Mouse (Mus musculus) intestine, embryonic 15.5 days (tissue): ENCODE measurements around the gene Fam57a. TPM values are rescaled to one million over a fixed set of nuclear protein-coding genes. Genes with fewer than 3 reads are reported as not detected.
A peak's percentile ranks its signal among the peaks of the same experiment; 100 is the strongest.
"Not testable (repeated sequence)": the region's sequence is repeated elsewhere in the genome, so short reads cannot be mapped to it uniquely, and the experiment has no call there.

ENCODE experiments used
- ATAC-seq: fragments of 200-750 bp; cut with Nextera tagmentation; 2 replicates; pipeline ENCODE4 v1.8.0; 2017; ENCODE audit warnings: moderate TSS enrichment, moderate library complexity
- H3K27ac ChIP-seq: fragments of 300-500 bp; sonication (generic); 2 replicates; pipeline ENCODE4 v1.5.1; 2015; ENCODE audit warnings: mild to moderate bottlenecking, inconsistent platforms
- H3K27me3 ChIP-seq: fragments of 300-500 bp; sonication (generic); replicated peaks from 2 replicates; pipeline ENCODE4 v1.6.1; 2015; ENCODE audit warnings: inconsistent platforms
- H3K36me3 ChIP-seq: fragments of 300-500 bp; sonication (generic); 2 replicates; pipeline ENCODE4 v1.6.1; 2015; ENCODE audit warnings: inconsistent platforms
- H3K4me1 ChIP-seq: fragments of 300-500 bp; sonication (generic); replicated peaks from 2 replicates; pipeline ENCODE4 v1.6.1; 2015; ENCODE audit warnings: inconsistent platforms
- H3K4me2 ChIP-seq: fragments of 300-500 bp; sonication (generic); replicated peaks from 2 replicates; pipeline ENCODE4 v1.6.1; 2015; ENCODE audit warnings: mild to moderate bottlenecking, inconsistent platforms
- H3K4me3 ChIP-seq: fragments of 300-500 bp; sonication (generic); replicated peaks from 2 replicates; pipeline ENCODE4 v1.5.1; 2015; ENCODE audit warnings: inconsistent platforms
- H3K9ac ChIP-seq: fragments of 300-500 bp; sonication (generic); 2 replicates; pipeline ENCODE4 v1.6.1; 2015; ENCODE audit warnings: inconsistent platforms
- H3K9me3 ChIP-seq: fragments of 300-500 bp; sonication (generic); 2 replicates; pipeline ENCODE4 v1.6.1; 2016; ENCODE audit warnings: inconsistent platforms
- WGBS: fragments of 180-500 bp; shearing (Covaris S2); methylation state at CpG from one replicate; pipeline ENCODE4 v1.1.7; 2015; 5-methylcytosine and 5-hydroxymethylcytosine counted together
- polyA plus RNA-seq: library from polyadenylated mRNA; unstranded; fragments of >200 nt; fragmentation: Nextera tagmentation; extraction: Ambion mirVana; gene quantifications from 2 replicates; pipeline ENCODE4 v1.2.1, GENCODE M21; 2015

Gene Fam57a
- polyA plus RNA-seq, 1 experiment from 2014 or later: 94.7 TPM

DNA sequence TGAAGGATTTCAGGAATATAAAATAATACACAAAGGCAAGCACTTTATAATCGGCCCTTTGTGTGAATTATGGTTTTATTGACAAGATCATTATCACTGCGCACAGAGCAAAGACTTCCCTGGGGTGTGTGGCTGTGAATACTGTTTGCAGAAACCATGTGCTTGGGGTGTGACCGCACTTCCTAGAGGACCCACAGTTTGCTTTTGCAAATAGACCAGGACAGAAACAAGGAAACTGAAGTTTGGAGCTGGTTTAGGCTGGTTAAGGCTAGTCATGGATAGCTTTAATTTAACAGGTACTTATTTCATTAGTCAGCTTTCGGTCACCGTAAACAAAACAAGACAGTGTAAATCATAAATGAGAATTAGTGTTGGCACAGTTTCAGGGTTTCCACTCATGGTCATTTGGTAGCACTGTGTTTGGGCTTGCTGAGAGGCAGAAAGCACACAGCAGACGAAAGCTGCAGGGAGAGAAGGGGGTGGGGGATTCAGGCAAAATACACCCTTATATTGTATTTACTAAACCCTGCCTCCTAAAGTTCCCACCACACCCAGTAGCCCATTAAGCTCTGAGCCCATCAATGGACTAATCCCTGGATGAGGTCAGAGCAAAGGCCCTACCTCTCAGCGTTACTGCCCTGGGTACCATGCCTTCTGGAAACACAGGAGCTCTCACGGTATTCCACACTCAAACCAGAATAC, 17.0 kb downstream of the Fam57a start:
- no peaks in the 10 kb centered on the region for H3K9me3 ChIP-seq
- H3K4me2 ChIP-seq: peak overlapping the region; percentile 24
- H3K27ac ChIP-seq: peak overlapping the region; percentile 77
- peak; percentile 93 for ATAC-seq
- no peak overlapping the region for H3K4me3 ChIP-seq
- no peak overlapping the region for H3K9ac ChIP-seq
- H3K36me3 ChIP-seq: no peaks in the 10 kb centered on the region
- no peaks in the 10 kb centered on the region for H3K27me3 ChIP-seq
- 42% methylated on average over 8 of the region's 8 CpGs for WGBS
- H3K4me1 ChIP-seq: 0 out of 2 replicates have a peak, but pooled peaks cover under 1% of the 10 kb centered on the region

DNA sequence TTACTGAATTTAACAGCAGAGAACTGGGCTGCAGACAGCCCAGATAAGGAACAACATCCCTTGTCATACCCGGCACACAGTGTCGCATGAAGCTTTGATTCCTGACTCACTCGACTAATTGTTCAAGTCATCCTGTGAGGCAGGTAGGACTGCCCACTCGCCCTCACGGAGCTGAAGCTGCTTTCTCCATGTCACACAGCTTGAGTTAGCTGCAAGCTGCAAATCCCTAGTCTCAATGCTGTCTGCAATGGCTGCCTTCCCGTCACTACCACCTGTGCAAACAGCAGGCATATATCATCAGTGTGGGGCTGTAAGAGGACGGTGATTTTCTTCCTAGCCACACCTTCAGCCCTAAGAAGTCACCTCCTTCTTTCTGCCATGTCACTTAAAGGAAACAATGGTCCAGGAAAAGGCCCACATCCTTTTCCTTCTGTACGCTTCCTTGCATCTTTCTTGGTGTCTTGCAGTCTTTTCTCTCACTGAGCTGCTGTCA, 17.6 kb downstream of the Fam57a start:
- 47% methylated on average over 8 of the region's 8 CpGs for WGBS
- H3K36me3 ChIP-seq: no peaks in the 10 kb centered on the region
- H3K27ac ChIP-seq: peak overlapping the region; percentile 77
- H3K9me3 ChIP-seq: no peaks in the 10 kb centered on the region
- H3K4me1 ChIP-seq: 0 out of 2 replicates have a peak, but pooled peaks cover 4% of the 10 kb centered on the region
- H3K9ac ChIP-seq: no peak overlapping the region
- ATAC-seq: peak; percentile 15; the same call in 1 of the 2 replicates
- H3K4me3 ChIP-seq: no peak overlapping the region
- peak overlapping the region; percentile 24 for H3K4me2 ChIP-seq
- H3K27me3 ChIP-seq: no peaks in the 10 kb centered on the region

DNA sequence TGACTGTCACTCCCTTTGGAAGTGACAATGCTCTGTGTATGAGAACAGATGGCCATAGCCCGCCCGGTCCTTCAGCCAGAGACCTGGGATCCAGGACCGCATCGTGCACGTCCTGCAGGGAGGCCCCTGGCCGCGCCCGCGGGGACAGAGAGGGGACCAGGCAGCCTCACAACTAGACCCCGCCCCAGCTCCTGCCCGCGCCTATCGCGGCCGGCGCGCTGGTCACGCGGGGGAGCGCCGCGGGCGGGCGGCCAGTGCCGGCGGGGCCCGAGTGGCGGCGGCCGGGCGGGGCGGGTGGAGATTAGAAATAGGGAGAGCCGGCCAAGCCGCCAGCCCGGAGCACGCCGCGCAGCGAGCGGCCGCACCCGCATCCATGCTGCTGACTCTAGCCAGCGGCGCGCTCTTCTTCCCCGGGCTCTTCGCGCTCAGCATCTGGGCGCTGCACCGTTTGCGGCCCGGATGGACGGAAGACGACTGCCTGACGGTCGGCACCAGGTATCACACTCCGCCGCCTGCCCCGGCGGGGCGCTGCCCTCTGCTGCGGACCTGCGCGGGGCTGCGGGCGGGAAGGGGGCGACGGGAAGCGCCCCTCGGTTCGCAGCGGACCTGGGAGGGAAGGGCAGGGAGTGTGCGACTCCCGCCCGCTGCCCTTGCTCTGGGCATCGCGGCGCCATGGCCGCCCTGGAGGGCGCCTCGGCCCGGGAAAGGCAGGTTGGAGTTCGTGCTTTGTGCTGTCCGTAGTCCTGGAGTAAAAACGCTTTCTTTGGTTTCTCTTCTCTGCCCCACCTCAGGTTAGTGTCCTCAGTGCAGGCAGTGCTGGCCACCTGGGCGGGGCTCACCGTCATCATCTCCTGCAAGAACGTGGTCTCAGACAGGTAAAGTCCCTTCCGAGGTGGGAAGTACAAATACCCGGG, 22.5 kb downstream of the Fam57a start:
- WGBS: under 1% methylated on average over 89 of the region's 90 CpGs
- H3K27ac ChIP-seq: peak overlapping the region; percentile 91
- no peaks in the 10 kb centered on the region for H3K9me3 ChIP-seq
- H3K4me1 ChIP-seq: 0 out of 2 replicates have a peak, but pooled peaks cover 10% of the 10 kb centered on the region
- H3K27me3 ChIP-seq: no peaks in the 10 kb centered on the region
- peaks cover 12% of the 10 kb centered on the region for H3K36me3 ChIP-seq
- peak overlapping the region; percentile 87 for H3K9ac ChIP-seq
- H3K4me3 ChIP-seq: peak overlapping the region; percentile 87
- peak; percentile 99 for ATAC-seq
- H3K4me2 ChIP-seq: peak overlapping the region; percentile 82

DNA sequence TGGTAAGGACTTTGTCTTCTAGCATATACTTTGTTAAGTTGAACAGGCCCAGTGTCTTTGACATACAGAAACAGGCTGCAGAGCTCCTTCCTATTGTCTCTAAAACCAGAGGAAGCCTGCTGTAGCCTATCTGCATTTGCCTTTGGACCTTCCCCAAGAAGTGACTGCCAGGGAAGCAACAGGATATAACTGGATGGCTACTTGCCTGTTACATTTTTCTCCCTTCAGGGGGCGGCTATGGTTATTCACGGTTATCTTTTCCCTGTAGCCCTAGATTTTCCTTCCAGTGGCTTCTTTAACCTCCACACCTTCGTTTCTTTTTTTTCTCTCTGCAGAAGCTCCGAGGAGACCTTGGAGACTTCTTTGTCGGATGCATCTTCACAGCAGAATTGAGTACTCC, 27.3 kb downstream of the Fam57a start:
- WGBS: 89% methylated on average over 5 of the region's 5 CpGs
- Histone ChIP-seq H3K9ac (no peak overlapping the region), H3K9me3 (no peaks in the 10 kb centered on the region), H3K27me3 (no peaks in the 10 kb centered on the region), H3K4me3 (no peak overlapping the region), H3K4me1 (peaks cover 9% of the 10 kb centered on the region; the same call in 1 of the 2 replicates), H3K36me3 (peaks cover 34% of the 10 kb centered on the region), H3K27ac (no peak overlapping the region), H3K4me2 (no peak overlapping the region)
- no peak for ATAC-seq

DNA sequence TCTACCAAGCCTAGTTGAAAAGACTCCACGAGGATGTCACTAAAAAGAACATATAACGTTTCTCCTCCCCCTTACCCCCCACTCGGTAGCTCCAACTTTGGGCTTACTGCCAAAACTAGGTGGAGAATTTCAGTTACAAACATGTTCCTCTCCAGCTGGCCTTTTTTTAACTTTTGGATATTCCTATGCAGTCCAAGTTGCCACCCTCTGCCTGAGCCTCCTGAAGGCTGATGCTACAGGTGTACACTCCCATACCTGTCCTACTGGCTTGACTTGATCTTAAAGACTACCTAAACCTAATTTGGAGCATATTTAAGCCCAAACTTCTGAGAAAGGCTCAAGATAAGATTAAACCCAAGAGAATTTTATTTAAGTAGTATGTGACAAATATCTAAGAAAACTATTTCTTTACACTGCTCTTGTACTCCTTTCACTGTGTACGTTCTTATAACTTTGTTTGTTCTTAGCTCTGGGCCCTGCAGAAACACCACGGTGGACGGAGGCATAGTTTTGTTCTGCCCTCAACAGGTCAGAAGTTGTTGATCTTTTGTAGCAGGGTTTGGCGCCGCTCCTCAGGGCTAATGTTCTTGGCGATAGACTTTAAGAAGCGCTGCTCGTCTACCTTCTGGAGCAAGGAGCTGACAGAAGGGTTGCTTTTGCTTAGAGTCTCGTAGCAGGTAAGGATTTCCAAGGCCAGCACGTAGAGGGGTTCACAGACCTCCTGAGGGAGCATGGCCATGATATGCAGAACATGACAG, 30.9 kb downstream of the Fam57a start:
- no peak for ATAC-seq
- H3K27me3 ChIP-seq: no peaks in the 10 kb centered on the region
- no peak overlapping the region for H3K4me3 ChIP-seq
- H3K27ac ChIP-seq: no peak overlapping the region
- H3K4me1 ChIP-seq: peaks cover 4% of the 10 kb centered on the region; the same call in 1 of the 2 replicates
- H3K36me3 ChIP-seq: peaks cover 42% of the 10 kb centered on the region
- WGBS: 75% methylated on average over 13 of the region's 13 CpGs
- H3K9ac ChIP-seq: no peak overlapping the region
- H3K4me2 ChIP-seq: no peak overlapping the region
- no peaks in the 10 kb centered on the region for H3K9me3 ChIP-seq

DNA sequence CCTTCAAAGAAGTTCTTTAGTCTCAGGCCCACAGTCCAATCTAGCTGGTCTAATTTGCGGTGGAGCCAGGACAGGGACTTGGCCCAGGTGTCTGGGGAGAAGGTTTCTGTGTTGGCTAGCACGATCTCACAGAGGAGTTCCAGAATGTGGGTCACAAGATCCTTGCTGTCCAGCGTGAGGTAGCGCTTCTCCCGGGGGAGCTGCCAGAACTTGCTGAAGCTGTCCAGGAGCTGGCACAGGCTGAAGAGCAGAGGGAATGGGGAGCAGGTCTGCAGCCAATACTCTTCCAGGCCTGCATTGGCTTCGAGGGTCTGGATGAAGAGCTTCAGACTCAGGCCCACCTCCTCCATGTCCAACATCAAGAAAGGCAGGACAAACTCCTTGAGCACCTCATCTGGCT, 32.1 kb downstream of the Fam57a start:
- H3K27me3 ChIP-seq, H3K9me3 ChIP-seq, H3K4me3 ChIP-seq, ATAC-seq, H3K9ac ChIP-seq, H3K4me2 ChIP-seq, H3K27ac ChIP-seq: not testable (repeated sequence)
- Histone ChIP-seq H3K4me1 (peaks cover 13% of the 10 kb centered on the region; the same call in 1 of the 2 replicates), H3K36me3 (peaks cover 38% of the 10 kb centered on the region)
- 90% methylated on average over 5 of the region's 6 CpGs for WGBS

DNA sequence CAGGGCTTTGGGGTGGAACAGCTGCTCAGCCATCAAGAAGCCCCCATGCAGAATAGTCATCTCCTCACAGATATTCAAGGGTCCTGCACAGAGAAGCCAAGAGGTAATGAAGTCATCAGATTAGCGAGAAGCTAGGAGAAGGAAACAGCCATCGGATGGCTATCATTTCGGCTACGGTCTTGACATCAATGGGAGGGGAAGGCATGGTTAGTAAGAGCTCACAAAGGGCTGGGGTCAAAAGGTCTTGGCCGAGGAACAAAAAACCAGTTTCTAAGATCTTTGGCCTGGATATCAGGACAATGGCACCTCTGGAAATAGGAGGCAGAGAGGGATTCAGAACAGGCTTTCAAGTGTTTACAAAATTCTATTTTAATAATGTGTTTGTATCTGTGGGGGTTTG, 34.4 kb downstream of the Fam57a start:
- 87% methylated on average over 5 of the region's 5 CpGs for WGBS
- H3K36me3 ChIP-seq: peaks cover 20% of the 10 kb centered on the region

DNA sequence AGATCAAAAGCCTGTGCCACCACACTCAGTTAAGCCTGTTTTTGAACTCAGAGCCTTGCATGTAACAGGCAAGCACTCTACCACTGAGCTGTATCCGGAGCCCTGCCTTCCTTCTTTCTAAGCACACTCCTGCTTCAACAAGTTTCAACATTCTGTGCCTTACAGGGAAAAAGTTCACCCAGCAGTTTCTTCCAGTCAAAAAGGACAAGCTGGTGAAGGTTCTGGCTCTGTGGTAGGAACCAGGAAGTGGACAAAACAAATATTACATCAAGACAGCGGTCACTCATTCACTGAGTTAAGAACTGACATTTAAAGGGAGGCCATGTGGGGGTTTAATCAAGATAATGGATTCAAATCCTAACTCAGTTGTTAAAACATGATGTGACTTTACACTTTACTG, 35.5 kb downstream of the Fam57a start:
- Histone ChIP-seq H3K9me3 (no peaks in the 10 kb centered on the region), H3K27ac (no peak overlapping the region)

More for the DNA sequence above, 34.4 kb downstream of the Fam57a start:
- Histone ChIP-seq H3K27me3 (no peaks in the 10 kb centered on the region), H3K4me2 (no peak overlapping the region), H3K9me3 (no peaks in the 10 kb centered on the region), H3K9ac (no peak overlapping the region), H3K4me1 (peaks cover 14% of the 10 kb centered on the region; the same call in 1 of the 2 replicates), H3K27ac (no peak overlapping the region), H3K4me3 (no peak overlapping the region)
- ATAC-seq: no peak

DNA sequence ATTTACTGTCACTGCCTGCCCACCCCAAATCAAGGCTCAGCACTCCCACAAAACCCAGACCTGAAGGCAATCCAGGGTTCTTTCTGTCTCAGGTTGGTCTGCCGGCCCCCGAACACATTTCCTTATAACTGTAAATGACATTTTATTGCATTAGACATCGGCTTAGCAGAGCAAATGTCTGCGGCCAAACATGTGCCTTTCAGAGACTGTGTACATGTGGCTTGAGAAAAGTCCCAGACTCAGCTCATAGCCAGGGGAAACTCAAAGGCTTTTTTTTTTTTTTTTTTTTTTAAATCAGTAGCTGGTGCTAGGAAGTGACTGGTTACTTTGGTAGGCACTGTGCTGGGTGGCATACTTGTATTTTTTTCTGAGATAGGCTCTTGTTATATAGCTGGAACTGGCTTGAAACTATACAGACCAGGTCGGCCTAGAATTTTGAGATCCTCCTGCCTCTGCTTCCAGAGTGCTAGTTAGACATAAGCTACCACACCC, 36.6 kb downstream of the Fam57a start:
- peak overlapping the region; percentile 84 for H3K4me3 ChIP-seq
- 78% methylated on average over 5 of the region's 5 CpGs for WGBS
- H3K4me2 ChIP-seq: peak overlapping the region; percentile 75
- ATAC-seq: no peak
- H3K27ac ChIP-seq: peak overlapping the region; percentile 90; the same call in 1 of the 2 replicates
- no peaks in the 10 kb centered on the region for H3K27me3 ChIP-seq
- H3K4me1 ChIP-seq: peaks cover 11% of the 10 kb centered on the region; the same call in 1 of the 2 replicates
- no peaks in the 10 kb centered on the region for H3K9me3 ChIP-seq
- no peak overlapping the region for H3K9ac ChIP-seq
- peaks cover 15% of the 10 kb centered on the region for H3K36me3 ChIP-seq

More for the DNA sequence above, 35.5 kb downstream of the Fam57a start:
- no peak overlapping the region for H3K9ac ChIP-seq
- no peak overlapping the region for H3K4me2 ChIP-seq
- H3K36me3 ChIP-seq: peaks cover 17% of the 10 kb centered on the region
- H3K27me3 ChIP-seq: no peaks in the 10 kb centered on the region
- H3K4me3 ChIP-seq: no peak overlapping the region
- peaks cover 14% of the 10 kb centered on the region; the same call in 1 of the 2 replicates for H3K4me1 ChIP-seq
- no peak for ATAC-seq
- 76% methylated on average over 2 of the region's 2 CpGs for WGBS

DNA sequence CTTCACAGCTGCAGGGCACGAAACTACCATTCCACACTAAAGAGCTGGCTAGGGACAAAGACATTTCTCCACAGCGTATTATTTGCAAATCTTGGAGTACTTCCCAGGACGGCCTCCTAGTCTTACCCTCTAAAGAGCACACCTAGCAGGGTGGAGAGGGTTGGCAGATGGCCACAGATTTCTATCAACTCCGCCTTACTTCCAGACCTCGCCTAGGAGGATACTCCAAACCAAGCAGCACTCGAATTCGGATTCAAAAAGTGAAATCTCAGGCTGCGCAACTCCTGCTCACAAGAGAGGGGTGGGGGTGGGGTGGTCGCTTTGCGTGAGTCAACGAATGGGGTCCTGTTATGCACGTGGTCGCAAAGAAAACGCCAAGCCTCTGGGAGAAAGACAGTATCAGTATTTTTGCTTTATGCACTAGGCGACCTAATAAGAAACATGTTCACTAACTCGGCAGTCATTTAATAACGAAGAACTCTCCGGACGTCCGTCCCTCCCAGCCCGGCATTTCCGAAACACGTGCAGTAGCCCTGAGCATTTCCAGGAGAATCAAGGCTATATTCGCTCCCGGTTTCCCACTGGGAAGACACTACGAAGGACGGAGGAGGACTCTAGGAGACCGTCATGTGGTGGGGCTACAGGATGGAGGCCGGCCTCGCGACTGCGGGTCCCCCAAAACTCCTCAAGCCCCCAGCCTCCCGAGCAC, 37.4 kb downstream of the Fam57a start:
- peak; percentile 4 for ATAC-seq
- Histone ChIP-seq H3K4me2 (peak overlapping the region; percentile 75), H3K27ac (peak overlapping the region; percentile 90), H3K4me3 (peak overlapping the region; percentile 84), H3K27me3 (no peaks in the 10 kb centered on the region), H3K9me3 (no peaks in the 10 kb centered on the region), H3K9ac (peak overlapping the region; percentile 94), H3K4me1 (peaks cover 11% of the 10 kb centered on the region; the same call in 1 of the 2 replicates), H3K36me3 (peaks cover 14% of the 10 kb centered on the region)
- WGBS: 2% methylated on average over 33 of the region's 33 CpGs

DNA sequence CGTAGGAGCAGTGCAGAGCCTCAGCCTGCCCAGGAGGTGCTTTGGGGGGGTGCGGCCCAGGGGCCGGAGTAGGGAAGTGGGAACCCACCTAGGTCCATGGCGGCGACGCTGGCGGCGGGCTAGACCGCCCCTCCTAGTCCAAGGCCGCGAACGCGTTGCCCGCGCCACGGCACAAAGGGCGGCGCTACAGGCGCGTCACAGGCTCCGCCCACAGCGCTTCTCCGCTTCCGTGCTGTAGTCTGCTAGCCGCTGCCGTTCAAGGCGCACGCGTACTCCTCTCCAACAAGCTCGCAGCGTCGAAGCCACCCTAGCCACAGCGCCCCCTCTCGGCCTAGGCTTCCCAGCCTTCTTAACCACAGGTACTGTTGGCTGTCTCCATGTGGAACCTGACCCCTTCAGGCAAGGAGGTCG, 37.9 kb downstream of the Fam57a start, which contains the start of the genes Dbil5 and Gemin4:
Gene Dbil5 (plus strand): TSS at position 219 of the 411 bp plus-strand sequence.
Gene Gemin4 (minus strand): TSS at position 275 of the 411 bp plus-strand sequence.
- under 1% methylated on average over 35 of the region's 35 CpGs for WGBS
- Histone ChIP-seq H3K27me3 (no peaks in the 10 kb centered on the region), H3K4me1 (peaks cover 11% of the 10 kb centered on the region; the same call in 1 of the 2 replicates), H3K36me3 (peaks cover 9% of the 10 kb centered on the region), H3K9ac (peak within 1 kb of the TSS; percentile 94), H3K27ac (peak within 1 kb of the TSS; percentile 90), H3K9me3 (no peaks in the 10 kb centered on the region), H3K4me2 (peak within 1 kb of the TSS; percentile 75), H3K4me3 (peak within 1 kb of the TSS; percentile 84)
- peak; percentile 98 for ATAC-seq
